Comparison of ENCODE assay signal across 9 mouse cellular contexts in the genomic region with DNA sequence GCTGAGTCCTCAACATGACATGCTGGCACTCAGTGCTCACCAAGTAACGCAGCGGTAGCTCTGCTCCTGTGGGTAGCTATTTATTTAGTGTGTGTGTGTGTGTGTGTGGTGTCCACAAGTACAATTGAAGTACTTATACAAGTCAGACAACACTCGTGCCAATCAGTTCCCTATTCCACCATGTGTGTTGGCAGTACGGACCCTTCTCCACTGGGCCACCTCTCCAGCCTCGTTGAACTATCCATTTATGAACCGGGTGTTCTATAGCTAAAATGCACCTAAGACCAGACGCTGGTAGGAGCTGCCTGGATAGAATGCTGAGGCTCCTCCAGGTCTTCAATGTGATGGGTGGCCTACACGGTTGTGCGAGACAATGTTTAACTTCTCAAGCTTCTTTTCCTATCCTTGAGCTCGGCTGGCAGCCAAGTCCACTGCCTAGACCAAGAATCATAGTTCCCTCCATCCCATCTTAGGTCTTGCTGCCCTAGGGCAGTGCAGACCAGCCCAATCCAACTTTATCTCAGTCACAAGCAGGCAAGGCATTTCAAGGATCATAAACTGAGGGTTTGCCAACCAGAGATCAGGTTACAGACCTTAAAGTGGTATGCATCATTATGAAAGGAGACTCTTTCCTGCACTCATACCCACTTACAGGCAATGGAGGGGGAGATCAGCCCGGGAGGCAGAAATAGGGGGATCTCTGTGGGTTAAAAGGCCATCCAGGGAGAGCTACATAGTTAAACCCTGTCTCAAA. TPM values are rescaled to one million over a fixed set of nuclear protein-coding genes. Genes with fewer than 3 reads are reported as not detected.
DNase-seq lines count a peak whose midpoint lies in the region; ATAC-seq lines count a peak whose summit lies in the region.
"Had no signal": no experiment of that assay in that cellular context is flagged by ENCODE, and none has a peak within 500 bp of the region (broad histone marks: within the 10 kb centered on the region; RNA-seq: fewer than 3 reads in every experiment).

No protein-coding gene starts in this region.

- 93% methylated on average over 11 of the region's 11 CpGs for WGBS in hindbrain, embryonic 15.5 days
- WGBS in hindbrain, embryonic 10.5 days, result 93% methylated on average over 11 of the region's 11 CpGs
- WGBS in forebrain, embryonic 15.5 days, result 87% methylated on average over 11 of the region's 11 CpGs
- WGBS in kidney, embryonic 14.5 days, result 77% methylated on average over 11 of the region's 11 CpGs

- H3K36me3 ChIP-seq in hindbrain, embryonic 15.5 days, result peaks cover 46% of the 10 kb centered on the region
- H3K36me3 ChIP-seq in hindbrain, embryonic 10.5 days, result peaks cover 60% of the 10 kb centered on the region
- peaks cover 48% of the 10 kb centered on the region for H3K36me3 ChIP-seq in forebrain, embryonic 15.5 days
- H3K36me3 ChIP-seq in kidney, embryonic 14.5 days (ENCODE audit: control insufficient read depth, insufficient read depth, low read length), result peaks cover 47% of the 10 kb centered on the region

- no peak overlapping the region for H3K9ac ChIP-seq in hindbrain, embryonic 15.5 days
- no peak overlapping the region for H3K9ac ChIP-seq in forebrain, embryonic 15.5 days (replicated peaks)
- H3K9ac ChIP-seq in kidney, embryonic 14.5 days (ENCODE audit: low read depth, low read length), result no peak overlapping the region

- H3K9me3 ChIP-seq in hindbrain, embryonic 15.5 days, result no peaks in the 10 kb centered on the region
- peaks cover 13% of the 10 kb centered on the region for H3K9me3 ChIP-seq in hindbrain, embryonic 10.5 days
- no peaks in the 10 kb centered on the region for H3K9me3 ChIP-seq in forebrain, embryonic 15.5 days
- peaks cover 6% of the 10 kb centered on the region; the same call in 1 of the 2 replicates for H3K9me3 ChIP-seq in kidney, embryonic 14.5 days (ENCODE audit: control insufficient read depth, low read length)

- ATAC-seq in hindbrain, embryonic 15.5 days (ENCODE audit: low FRiP score, low read depth), result no peak
- no peak for ATAC-seq in forebrain, embryonic 15.5 days (replicated peaks)
- ATAC-seq in kidney, embryonic 14.5 days (ENCODE audit: low FRiP score, low TSS enrichment), result peak; percentile 91
- no peak for ATAC-seq in megakaryocyte progenitor cell, adult 5-6 weeks (replicated peaks; ENCODE audit: poor library complexity)

- H3K4me2 ChIP-seq in hindbrain, embryonic 15.5 days, result no peak overlapping the region
- H3K4me2 ChIP-seq in forebrain, embryonic 15.5 days (replicated peaks), result no peak overlapping the region
- H3K4me2 ChIP-seq in kidney, embryonic 14.5 days (replicated peaks; ENCODE audit: low read depth, low read length), result no peak overlapping the region

- H3K4me1 ChIP-seq in hindbrain, embryonic 15.5 days (replicated peaks), result no peaks in the 10 kb centered on the region; the same call in 1 of the 2 replicates
- 0 out of 2 replicates have a peak, but pooled peaks cover 4% of the 10 kb centered on the region for H3K4me1 ChIP-seq in hindbrain, embryonic 10.5 days (replicated peaks)
- H3K4me1 ChIP-seq in forebrain, embryonic 15.5 days, result no peaks in the 10 kb centered on the region
- no peaks in the 10 kb centered on the region for H3K4me1 ChIP-seq in kidney, embryonic 14.5 days (ENCODE audit: control insufficient read depth, insufficient read depth, low read length)

- no peaks in the 10 kb centered on the region for H3K27me3 ChIP-seq in hindbrain, embryonic 15.5 days
- H3K27me3 ChIP-seq in hindbrain, embryonic 10.5 days (ENCODE audit: insufficient read depth, poor library complexity, severe bottlenecking), result no peaks in the 10 kb centered on the region
- H3K27me3 ChIP-seq in forebrain, embryonic 15.5 days, result no peaks in the 10 kb centered on the region
- H3K27me3 ChIP-seq in kidney, embryonic 14.5 days (ENCODE audit: control insufficient read depth, insufficient read depth, low read length), result no peaks in the 10 kb centered on the region

- no peak overlapping the region for H3K4me3 ChIP-seq in hindbrain, embryonic 15.5 days
- no peak overlapping the region for H3K4me3 ChIP-seq in hindbrain, embryonic 10.5 days
- H3K4me3 ChIP-seq in forebrain, embryonic 15.5 days, result no peak overlapping the region
- no peak overlapping the region for H3K4me3 ChIP-seq in kidney, embryonic 14.5 days (ENCODE audit: low read length)

- DNase-seq in hindbrain, embryonic 10.5 days (ENCODE audit: low spot score), result no peak
- peak; percentile 89 for DNase-seq in ovary, adult 18-20 months (ENCODE audit: low spot score)
- DNase-seq in cerebellum, adult 8-10 months, result no peak
- no peak for DNase-seq in cerebellum, adult 11-12 months

- H3K27ac ChIP-seq in hindbrain, embryonic 15.5 days (replicated peaks), result peak overlapping the region; percentile 61
- no peak overlapping the region for H3K27ac ChIP-seq in hindbrain, embryonic 10.5 days
- H3K27ac ChIP-seq in forebrain, embryonic 15.5 days (replicated peaks), result 0 out of 2 replicates have a peak overlapping the region, but pooled peaks have one; percentile 33
- peak overlapping the region; percentile 49; the same call in 1 of the 2 replicates for H3K27ac ChIP-seq in kidney, embryonic 14.5 days (ENCODE audit: low read depth, low read length)

RNA-seq across cellular contexts. Expression of gene Wsb1, which starts 16.6 kb away (rescaled TPM):
- polyA plus RNA-seq in hindbrain, embryonic 15.5 days (2015; fragmentation: Nextera tagmentation; extraction: Ambion mirVana), result 406 and 435 TPM in 2 replicates
- 262 and 276 TPM in 2 replicates for polyA plus RNA-seq in hindbrain, embryonic 10.5 days (2016; fragmentation: Nextera tagmentation; extraction: Ambion mirVana)
- 438 and 470 TPM in 2 replicates for polyA plus RNA-seq in forebrain, embryonic 15.5 days (2015; fragmentation: Nextera tagmentation; extraction: Ambion mirVana)
- 241 and 403 TPM in 2 replicates for polyA plus RNA-seq in kidney, embryonic 14.5 days (2014; fragmentation: Nextera tagmentation; extraction: Ambion mirVana)
- total RNA-seq in megakaryocyte progenitor cell, adult 5-6 weeks (2015), result 216 and 218 TPM in 2 replicates
- total RNA-seq in megakaryocyte progenitor cell, adult 5-6 weeks (2017), result 129 and 141 TPM in 2 replicates

RNA-seq across cellular contexts. Expression of gene Gm9964, which starts 58.9 kb away (rescaled TPM):
- not detected in 2 replicates for polyA plus RNA-seq in hindbrain, embryonic 15.5 days (2015; fragmentation: Nextera tagmentation; extraction: Ambion mirVana)
- polyA plus RNA-seq in hindbrain, embryonic 10.5 days (2016; fragmentation: Nextera tagmentation; extraction: Ambion mirVana), result not detected in 2 replicates
- not detected in 2 replicates for polyA plus RNA-seq in forebrain, embryonic 15.5 days (2015; fragmentation: Nextera tagmentation; extraction: Ambion mirVana)
- polyA plus RNA-seq in kidney, embryonic 14.5 days (2014; fragmentation: Nextera tagmentation; extraction: Ambion mirVana), result not detected in 2 replicates
- not detected in 2 replicates for total RNA-seq in megakaryocyte progenitor cell, adult 5-6 weeks (2015)
- not detected in 2 replicates for total RNA-seq in megakaryocyte progenitor cell, adult 5-6 weeks (2017)
- polyA plus RNA-seq: cortical plate, adult 2 months had no signal
